Mouse (Mus musculus): ENCODE measurements around the gene Stap2.
A peak's percentile ranks its signal among the peaks of the same experiment; 100 is the strongest.

Gene Stap2

DNA sequence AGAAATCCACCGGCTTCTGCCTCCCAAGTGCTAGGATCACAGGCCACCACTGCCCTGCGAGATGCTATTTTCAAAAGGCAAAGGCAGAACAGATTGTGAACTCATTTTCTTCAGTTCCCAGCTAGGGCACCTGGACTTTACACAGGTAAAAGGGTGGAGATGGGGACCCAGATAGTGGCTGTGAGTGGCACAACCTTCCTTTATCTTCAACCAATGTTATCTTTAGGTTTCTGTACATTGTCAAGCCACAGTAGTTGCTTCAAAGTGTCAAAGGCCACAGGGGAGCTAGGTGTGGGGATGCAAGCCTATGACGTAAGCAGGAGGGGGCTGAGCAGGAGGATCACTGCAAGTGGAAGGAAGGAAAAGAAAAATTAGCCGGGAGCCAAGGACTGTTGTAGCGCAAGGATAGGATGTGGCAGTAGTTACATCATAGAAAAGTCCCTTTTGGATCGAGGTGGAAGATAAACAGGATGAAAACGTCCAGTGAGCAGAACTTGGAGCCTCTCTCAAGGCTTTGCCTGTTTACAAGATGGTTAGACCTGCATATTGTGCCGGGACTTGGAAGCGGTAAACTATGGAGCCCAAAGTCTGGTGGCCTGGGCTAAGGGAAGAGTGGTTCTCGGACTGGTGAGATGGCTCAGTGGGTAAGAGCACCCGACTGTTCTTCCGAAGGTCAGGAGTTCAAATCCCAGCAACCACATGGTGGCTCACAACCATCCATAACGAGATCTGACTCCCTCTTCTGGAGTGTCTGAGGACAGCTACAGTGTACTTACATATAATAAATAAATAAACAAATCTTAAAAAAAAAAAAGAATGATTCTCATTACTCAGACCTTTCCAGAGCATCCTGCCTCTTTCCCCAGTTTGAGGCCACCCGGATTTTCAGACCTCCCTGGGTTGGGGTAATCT, 2.3 kb upstream of the Stap2 start:
- no peak for DNase-seq (ENCODE audit: low read depth, low spot score)

DNA sequence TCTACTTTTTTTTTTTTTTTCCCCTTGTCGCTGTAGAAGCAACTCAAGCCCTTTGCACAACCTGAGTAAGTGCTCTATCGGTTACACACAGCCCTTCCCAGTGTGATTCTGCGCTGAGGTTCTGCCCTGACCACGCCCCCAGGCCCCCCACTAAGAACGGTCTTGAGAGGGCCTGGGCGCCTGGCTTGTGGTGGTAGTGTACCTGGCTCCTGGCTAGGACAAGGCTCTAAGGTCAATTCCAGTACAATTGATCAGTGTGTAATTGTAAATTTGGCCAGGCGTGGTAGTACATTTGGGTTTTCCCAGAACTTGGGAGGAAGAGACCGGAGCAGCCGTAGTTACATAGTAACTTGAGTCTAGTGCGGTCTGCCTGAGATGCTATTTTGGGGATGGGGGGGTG, 1.6 kb upstream of the Stap2 start:
- DNase-seq (ENCODE audit: low read depth, low spot score), result no peak

DNA sequence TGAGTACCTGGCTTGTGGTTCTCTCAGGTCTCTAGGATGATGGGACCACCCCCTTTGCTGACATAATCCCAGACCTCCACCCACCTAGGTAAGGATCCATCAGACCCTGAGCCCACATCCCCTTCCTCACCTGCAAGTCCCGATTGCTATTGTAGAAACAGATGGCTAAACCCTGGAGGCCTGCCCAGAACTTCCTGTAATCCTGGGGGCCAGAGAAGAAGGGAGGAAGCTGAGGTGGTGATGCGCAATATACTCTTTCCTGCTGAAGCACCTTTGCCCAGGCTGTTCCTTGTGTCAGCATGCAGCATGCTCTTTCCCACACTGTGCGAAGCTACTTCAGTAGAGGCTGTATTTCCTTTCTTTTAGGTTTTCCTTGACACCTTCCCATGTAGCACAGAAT, 2.4 kb downstream of the Stap2 start:
- DNase-seq (ENCODE audit: low read depth, low spot score), result no peak

DNA sequence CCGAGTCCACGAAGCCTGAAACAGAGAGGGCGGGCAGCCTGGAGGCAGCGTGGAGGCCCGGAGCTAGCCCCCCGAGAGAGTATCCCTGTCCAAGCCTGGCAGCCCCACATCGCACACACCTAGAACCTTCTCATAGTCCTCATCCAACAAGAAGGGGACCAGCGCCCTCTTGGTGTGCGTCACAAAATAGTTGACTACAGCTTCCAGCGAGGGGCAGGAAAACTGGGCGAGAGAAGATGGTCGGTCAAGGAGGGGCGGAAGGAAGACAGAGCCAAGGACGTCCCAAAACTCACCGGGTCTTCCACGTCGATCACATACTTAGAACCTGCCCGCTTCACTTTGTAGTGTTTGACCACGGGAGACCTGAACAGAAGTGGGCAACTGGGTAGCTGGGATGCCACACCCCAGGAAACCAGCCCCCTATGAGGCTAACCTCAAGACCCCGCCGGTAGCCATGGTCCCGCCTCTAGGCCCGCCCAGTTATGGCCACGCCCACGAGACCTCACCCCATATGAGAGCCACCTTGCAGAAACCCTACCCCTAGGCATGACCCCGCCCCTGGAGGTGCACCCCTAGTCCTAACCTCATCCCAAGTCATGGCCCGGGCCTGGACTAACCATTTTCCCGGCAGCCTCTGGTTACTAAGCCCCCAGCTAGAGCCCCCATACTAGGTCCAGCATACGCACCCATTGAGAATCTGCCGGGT, 5.4 kb downstream of the Stap2 start:
- no peak for DNase-seq (ENCODE audit: low read depth, low spot score)

DNA sequence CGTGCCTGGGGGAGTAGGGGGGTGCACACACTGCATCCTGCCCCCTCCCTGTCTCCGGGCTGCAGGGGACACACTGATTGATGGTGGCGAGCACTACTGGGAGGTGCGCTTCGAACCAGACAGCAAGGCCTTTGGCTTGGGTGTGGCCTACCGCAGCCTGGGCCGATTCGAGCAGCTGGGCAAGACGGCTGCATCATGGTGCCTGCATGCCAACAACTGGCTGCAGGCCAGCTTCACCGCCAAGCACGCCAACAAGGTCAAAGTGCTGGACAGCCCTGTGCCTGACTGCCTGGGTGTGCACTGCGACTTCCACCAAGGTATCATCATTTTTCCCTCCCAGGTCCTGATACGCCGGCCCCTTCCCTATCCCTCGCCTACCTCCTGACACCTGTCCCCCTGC, 9.4 kb downstream of the Stap2 start:
- no peak for DNase-seq (ENCODE audit: low read depth, low spot score)

DNA sequence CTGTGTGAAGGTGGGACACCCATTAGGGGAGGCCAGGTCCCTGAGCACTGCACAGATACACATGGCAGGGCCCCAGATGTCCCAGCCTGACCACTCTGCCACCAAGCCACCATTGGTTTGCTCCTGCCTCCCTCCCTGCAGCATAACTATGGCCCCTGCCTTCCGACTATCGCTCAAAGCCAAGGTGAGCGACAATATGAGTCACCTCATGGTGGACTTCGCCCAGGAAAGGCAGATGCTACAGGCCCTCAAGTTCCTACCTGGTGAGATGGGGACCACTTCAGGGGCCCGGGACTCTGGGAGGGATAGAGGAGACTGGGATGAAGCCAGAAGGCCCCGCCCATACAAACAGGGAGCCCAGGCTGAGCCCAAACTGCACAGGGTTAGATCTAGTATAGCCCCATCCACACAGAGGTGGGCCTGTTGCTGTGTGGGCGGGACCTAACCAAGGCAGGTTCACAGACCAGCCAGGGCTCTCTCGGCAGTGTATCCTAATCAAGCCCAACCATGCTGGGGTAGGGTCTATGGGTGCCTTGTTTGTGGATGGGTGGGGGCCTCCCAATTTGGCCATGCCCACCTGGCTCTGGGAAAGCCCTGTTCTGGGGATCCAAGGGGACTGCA, 15.0 kb downstream of the Stap2 start:
- no peak for DNase-seq (ENCODE audit: low read depth, low spot score)

DNA sequence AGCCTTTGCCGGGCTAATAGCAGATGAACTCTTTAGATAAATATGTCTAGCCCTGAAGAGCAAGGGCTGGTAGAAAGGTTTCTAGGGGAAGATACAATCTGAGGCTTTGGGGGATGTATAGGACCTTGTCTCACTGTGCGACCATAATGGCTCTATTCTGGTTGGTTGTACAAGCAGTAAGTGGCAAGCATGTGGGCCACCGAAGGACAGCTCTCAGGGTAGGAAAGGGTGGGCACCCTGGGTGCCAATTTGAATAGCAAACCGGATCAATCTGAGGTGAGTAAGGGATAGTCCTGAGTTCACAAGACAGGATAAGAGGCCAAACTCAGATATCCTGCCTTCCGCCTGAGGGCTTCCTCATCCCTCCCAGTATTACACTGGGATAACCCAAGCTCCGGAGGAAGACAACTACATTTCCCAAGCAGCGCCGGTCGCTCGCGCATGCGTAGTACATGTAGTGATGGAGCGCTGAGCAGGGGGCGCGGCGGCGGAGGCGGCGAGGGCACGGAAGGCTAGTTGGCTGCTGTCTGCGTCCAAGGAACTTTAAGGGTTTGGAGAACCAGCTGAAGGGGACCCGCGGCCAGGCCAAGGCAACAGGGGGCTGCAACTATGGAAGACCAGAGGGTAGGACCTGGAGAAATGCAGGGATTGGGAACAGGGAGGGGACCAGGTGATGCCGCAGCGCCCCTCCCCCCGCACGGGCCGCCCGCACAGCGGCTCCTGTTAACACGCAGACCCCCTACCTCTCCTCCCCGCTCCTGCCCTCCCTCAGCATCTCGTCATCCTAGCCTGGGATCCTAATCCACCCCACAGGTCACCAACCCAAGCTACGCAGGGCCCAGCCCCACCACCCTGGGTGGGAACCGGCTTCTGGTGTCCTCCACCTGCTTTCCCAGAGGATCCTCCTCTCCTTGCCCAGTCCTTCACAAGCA, 19.1 kb downstream of the Stap2 start, which contains the start of gene Fsd1:
TSS of gene Fsd1 (plus strand) at position 480 of the 932 bp plus-strand sequence.
- DNase-seq (ENCODE audit: low read depth, low spot score), result peak; percentile 66

DNA sequence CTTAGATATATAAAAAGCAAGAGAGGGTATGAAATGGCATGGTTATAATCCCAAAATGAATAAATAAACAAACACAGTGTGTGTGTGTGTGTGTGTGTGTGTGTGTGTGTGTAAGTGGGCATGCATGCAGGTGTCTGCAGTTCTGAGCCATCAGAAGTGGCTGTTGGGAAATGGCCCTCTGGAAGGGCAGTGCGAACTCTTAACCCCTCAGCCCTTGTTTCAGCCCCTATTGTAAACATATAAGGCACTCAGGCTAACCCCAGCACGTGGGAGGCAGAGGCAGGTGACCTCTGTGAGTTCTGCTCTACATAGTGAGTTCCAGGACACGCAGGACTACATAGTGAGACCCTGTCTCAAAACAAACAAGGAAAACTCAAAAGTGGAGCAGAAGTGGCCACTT, 28.1 kb downstream of the Stap2 start:
- no peak for DNase-seq (ENCODE audit: low read depth, low spot score)

DNA sequence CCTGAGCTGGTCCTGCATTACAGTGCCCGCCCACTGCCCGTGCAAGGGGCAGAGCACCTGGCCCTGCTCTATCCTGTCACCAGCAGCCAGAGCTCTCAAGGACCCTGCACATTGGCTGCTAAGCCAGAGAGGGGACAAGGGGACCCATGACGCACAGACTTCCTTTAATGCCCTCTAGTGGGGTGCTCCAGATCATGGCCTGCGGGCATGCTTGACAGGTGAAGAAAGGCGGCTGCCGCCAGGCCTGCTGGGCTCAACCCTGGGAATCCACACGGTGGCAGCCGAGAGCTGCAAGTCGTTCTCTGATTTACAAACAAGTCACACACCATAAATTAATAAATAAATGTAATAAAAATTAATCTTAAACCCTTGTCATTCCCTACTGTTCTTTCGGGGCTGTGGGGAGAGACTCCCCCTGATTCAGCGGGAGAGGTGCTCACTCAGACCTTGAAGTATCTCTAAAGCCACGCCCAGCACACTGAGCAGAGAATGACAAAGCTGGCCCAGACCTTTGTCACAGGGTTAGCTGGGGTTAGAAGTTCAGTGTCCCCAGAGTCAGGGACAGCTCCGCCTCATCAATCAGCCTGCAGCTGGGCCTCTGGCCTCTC, 29.0 kb downstream of the Stap2 start:
- DNase-seq (ENCODE audit: low read depth, low spot score), result peak; percentile 56

DNA sequence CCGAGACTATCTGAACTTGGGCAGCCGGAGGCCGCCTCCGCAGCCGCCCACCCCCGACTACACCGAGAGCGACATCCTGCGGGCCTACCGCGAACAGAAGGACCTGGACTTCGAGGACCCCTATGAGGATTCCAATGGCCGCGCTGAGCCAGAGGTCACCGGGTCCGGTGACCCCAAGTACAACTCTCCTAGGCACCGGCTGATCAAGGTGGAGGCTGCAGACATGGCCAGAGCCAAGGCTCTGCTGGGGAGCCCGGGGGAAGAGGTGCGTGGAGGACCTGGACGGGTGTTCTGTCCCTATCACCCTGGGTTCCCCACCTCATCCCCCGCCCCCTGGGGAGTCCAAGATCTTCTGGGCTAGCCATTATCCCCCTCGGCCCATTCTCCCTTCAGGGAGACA, 33.9 kb downstream of the Stap2 start:
- no peak for DNase-seq (ENCODE audit: low read depth, low spot score)

DNA sequence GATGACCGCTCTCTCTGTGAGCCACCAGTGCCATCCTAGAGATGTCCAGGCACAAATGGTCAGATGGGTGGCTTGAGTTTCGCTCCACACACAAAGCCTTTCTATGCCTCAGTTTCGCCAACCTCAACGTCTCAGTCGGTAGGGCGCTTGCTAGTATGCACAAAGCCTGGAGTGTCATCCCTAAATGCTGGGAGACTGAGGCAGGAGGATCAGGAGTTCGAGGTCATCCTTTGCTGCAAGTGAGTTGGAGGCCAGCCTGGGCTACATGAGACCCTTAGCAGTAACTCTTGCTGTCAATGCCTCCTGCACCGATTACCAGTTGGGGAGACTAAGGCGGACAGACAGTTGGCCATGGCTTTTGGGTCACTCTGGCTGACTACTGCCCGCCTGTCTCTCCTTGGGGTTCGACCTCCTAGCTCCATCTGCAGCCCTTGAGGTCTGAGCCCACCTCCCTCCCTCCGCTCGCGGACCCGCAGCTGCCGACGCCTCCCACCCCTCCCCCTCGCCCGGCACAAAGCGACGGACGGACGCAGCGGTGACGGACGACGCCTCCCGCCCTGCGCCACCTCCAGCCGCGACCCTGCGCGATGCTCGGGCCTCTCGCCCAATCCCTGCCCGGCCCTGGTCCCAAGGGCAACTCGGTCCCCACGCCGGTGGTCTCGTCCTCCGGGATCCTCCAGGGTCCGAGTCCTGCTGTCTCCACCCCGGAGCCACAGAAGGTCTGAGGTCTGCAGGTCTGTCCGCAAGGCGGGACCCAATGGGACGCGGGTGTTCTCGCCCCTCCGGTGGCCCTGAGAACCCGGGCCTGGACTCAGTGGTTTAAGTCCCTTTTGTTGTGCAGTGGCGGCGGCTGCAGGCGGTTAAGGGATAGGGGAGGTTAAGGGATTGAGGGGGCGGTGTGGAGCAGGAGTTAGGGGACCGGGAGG, 35.2 kb downstream of the Stap2 start, which contains the start of gene Shd:
TSS of gene Shd (plus strand) at position 502 of the 926 bp plus-strand sequence.
- DNase-seq (ENCODE audit: low read depth, low spot score), result no peak

DNA sequence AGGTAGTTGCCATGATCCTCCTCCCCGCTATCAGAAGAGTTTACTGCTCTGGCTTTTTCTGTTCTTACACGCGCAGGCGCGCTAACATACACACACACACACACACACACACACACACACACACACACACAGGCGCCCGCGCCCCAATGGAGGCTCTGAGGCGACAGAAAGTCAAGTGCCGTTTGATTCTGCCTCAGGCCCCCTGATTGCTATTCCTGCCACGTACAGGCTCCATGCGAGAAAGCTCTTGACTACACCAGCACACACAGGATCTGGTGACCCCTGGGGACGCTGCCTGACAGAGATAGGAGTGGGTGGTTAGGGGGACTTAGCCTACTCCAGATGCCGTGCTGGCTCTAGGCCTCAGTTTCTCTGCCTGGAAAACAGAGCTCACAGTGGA, 35.8 kb downstream of the Stap2 start:
- DNase-seq (ENCODE audit: low read depth, low spot score), result no peak

DNA sequence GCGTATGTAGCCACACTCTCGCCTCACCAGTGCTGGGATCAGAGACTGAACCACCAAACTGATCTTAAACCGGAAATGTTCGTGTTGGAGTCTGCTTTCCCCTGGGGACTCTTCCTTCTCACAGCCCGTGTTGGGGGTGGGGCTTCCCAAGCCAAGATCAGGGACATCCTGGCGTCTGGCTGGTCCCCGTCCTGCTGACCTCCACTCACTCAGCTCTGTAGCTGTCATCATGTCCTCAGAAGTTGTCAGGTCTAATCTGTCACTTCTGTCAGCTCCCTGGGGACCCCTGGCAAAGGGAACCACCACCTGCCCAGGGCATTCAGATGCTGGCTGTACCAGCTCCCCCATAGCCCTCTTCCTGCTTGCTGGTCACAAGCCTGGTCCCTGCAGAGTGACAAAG, 37.2 kb downstream of the Stap2 start:
- DNase-seq (ENCODE audit: low read depth, low spot score), result no peak

DNA sequence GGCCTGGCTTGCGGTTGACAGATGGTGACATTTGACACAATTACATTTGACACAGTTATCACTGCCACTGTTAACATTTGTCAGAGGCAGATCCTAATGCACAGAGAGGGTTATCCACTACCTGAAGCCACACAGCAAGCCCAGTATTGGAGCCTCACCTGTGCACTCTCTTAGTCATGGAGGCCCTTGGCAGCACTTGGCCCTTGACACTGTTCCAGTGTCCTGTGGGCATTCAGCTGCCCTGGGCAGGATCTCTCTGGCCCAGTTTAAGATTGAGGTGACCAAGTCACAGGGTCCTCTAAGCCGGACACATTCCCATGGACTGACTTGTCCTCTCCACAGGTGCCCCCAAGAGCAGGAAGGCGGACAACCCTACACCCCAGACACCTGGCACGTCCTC, 38.2 kb downstream of the Stap2 start:
- no peak for DNase-seq (ENCODE audit: low read depth, low spot score)

DNA sequence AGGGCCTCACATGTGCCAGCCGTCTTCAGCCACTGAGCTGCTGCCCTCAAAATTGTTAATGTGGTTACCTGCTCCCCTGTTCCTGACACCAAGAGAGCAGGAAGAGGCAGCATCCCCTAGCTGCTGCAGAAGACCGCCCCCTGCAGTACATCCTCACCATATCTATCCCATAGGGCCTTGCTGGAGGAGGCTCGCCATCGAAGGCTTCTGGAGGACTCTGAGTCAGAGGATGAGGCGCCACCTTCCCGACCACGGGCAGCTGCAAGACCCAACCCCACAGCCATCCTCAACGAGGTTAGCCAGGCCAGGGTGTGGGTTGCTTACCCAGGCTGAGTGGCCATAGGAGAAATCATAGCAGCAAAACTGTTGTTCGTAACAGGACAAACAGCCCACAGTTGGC, 40.4 kb downstream of the Stap2 start:
- DNase-seq (ENCODE audit: low read depth, low spot score), result no peak

DNA sequence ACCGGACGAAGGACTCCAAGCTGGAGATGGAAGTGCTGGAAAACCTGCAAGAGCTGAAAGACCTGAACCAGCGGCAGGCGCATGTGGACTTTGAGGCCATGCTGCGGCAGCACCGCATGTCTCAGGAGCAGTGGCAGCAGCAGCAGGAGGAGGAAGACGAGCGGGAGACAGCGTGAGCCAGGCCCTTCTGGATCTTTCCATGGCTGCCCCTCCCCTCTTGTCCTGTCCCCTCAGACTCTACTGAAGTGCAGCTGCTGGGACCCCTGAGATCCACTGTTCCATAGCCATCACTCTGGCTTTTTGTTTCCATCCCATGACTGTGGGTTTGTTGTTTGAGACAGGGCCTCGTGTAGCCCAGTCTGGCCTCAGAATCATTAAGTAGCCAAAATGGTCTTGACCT, 40.9 kb downstream of the Stap2 start:
- no peak for DNase-seq (ENCODE audit: low read depth, low spot score)

DNA sequence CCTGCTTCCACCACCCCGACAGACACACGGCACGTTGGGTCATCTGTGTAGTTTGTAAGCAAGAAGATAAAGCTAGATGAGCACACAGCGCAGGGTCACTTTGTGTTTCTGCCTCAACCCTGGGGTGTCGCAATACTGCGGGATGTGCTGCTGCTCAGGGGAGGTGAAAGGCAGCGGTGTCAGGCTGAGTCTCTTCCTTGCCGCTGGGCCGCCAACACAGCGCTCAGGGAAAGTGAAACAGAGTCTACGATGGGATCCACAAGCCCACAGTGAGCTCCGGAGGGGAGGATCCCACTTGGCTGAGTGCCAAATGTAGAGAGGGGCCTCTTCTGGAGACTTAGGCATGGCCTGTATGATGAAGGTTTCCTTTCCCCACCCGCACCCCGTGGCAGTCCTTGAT, 42.2 kb downstream of the Stap2 start:
- DNase-seq (ENCODE audit: low read depth, low spot score), result no peak

DNA sequence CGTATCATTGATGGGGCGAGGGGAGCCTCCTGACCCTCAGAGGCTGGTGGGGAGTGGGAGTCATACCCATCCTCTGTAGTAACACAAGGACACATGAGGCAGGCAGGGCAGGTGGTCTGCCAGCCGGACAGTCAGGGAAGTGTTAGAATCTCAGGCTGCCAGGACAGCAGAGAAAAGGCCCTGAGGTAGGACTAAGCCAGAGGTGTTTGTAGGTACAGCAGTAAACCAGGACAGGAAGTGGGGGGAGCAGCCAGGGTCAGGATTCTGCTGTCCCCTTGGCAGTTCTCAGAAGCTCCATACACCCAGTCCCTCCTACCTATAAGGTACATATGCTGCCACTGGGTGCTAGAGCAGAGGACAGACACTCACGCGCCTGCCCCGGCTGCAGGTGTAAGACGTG, 43.8 kb downstream of the Stap2 start:
- no peak for DNase-seq (ENCODE audit: low read depth, low spot score)

DNA sequence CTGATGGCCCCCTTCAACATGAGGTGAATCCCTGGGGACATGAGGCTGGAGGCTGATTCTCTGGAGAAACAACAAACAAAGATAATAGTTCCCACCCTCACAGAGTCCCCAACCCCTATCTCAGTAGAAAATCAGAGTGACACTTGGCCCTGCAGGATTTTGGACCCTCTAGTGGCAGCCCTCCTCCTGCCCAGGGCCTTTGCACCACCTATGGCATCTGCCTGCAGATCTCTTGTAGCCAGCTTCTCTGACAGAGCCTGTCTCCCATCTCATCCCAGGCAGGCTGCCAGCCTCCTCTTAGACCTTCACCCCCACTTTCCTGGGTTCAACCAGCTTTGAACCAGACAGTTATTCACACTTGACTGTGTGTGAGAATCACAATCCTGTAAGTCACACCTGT, 44.6 kb downstream of the Stap2 start:
- no peak for DNase-seq (ENCODE audit: low read depth, low spot score)

All from embryo, embryonic 11.5 days (tissue).